Mouse (Mus musculus) E14TG2a.4 (cell line): ENCODE measurements around the gene Higd1c.

Experiments used
- CTCF ChIP-seq: conservative IDR thresholded peaks from 2 replicates; pipeline ENCODE4 v1.5.1; 2014; ENCODE audit warnings: low read length
- NANOG ChIP-seq: IDR thresholded peaks from 2 replicates; pipeline ENCODE4 v1.6.1; 2014; ENCODE audit warnings: borderline replicate concordance, low read length, mixed read lengths
- POU5F1 ChIP-seq: IDR thresholded peaks from 2 replicates; pipeline ENCODE4 v1.6.1; 2014; ENCODE audit warnings: low read length, borderline replicate concordance

- peak; percentile 87 for TF ChIP-seq CTCF
- TF ChIP-seq POU5F1, result no peak
- no peak for TF ChIP-seq NANOG
These were observed 10.7 kb downstream of the Higd1c start for GRCm38 (mm10) chr15:100375066-100375465.
